Mouse (Mus musculus) CH12.LX (cell line): ENCODE results near the gene D6Ertd527e. TPM values are rescaled to one million over a fixed set of nuclear protein-coding genes. Genes with fewer than 3 reads are reported as not detected.

Source experiments
- DNase-seq: peaks from one replicate; pipeline ENCODE4 v3.0.0-alpha.2; 2013; ENCODE audit errors: extremely low read depth
- H3K27ac ChIP-seq: 2 replicates; pipeline ENCODE4 v1.5.1; 2012; ENCODE audit warnings: low read depth, mild to moderate bottlenecking, control low read depth, moderate library complexity; ENCODE audit not compliant: insufficient read depth
- H3K27me3 ChIP-seq: replicated peaks from 2 replicates; pipeline ENCODE3; 2012; ENCODE audit warnings: inconsistent platforms
- H3K36me3 ChIP-seq, 2 experiments: replicated peaks in 1 of 2; 2 replicates each; pipeline versions ENCODE3 to v1.6.1; 2012; ENCODE audit warnings: inconsistent platforms in 1 of 2, low read length in 1 of 2, mild to moderate bottlenecking in 1 of 2, mixed read lengths in 1 of 2, moderate library complexity in 1 of 2; ENCODE audit not compliant: control insufficient read depth in 1 of 2, insufficient read depth in 1 of 2
- H3K4me1 ChIP-seq, 2 experiments: 2 replicates each; pipeline ENCODE4 v1.6.1; 2012; ENCODE audit warnings: inconsistent platforms in 1 of 2, moderate library complexity in 1 of 2; ENCODE audit not compliant: insufficient read depth in 2 of 2, control insufficient read depth in 1 of 2
- H3K4me2 ChIP-seq: 2 replicates; pipeline ENCODE4 v1.6.1; 2012; ENCODE audit warnings: low read depth, mild to moderate bottlenecking, control low read depth; ENCODE audit not compliant: poor library complexity, insufficient read depth, severe bottlenecking
- H3K4me3 ChIP-seq, 3 experiments: fragments of 150-350 bp in 1 of 3; sonication (generic) in 1 of 3; replicated peaks in 1 of 3; 2 replicates each; pipeline versions ENCODE3 to v1.5.1; 2011 to 2012; ENCODE audit warnings: low read depth in 2 of 3, low read length in 2 of 3, mild to moderate bottlenecking in 2 of 3, moderate library complexity in 2 of 3, control low read depth in 1 of 3, improper control_type of control experiment in 1 of 3, inconsistent platforms in 1 of 3, mixed read lengths in 1 of 3; ENCODE audit not compliant: poor library complexity in 1 of 3
- H3K79me2 ChIP-seq: replicated peaks from 2 replicates; pipeline ENCODE4 v1.6.1; 2012; ENCODE audit warnings: mild to moderate bottlenecking, moderate library complexity; ENCODE audit not compliant: control insufficient read depth, poor library complexity, insufficient read depth, severe bottlenecking; ENCODE audit errors: extremely low read depth
- H3K9ac ChIP-seq: 2 replicates; pipeline ENCODE4 v1.6.1; 2012; ENCODE audit warnings: low read depth, mild to moderate bottlenecking, control low read depth, moderate library complexity; ENCODE audit not compliant: insufficient read depth
- H3K9me3 ChIP-seq: replicated peaks from 2 replicates; pipeline ENCODE3; 2012; ENCODE audit warnings: low read length, inconsistent platforms, mixed read lengths
- CHD2 ChIP-seq: IDR thresholded peaks from 2 replicates; pipeline ENCODE4 v1.6.1; 2011; ENCODE audit warnings: low read length, improper control_type of control experiment
- CTCF ChIP-seq, 2 experiments: IDR thresholded peaks in 1 of 2; conservative IDR thresholded peaks in 1 of 2; 2 replicates each; pipeline ENCODE4 v1.5.1; 2011 to 2012; ENCODE audit warnings: low read depth in 2 of 2, low read length in 2 of 2, improper control_type of control experiment in 1 of 2, inconsistent platforms in 1 of 2, mild to moderate bottlenecking in 1 of 2, moderate library complexity in 1 of 2
- E2F4 ChIP-seq: IDR thresholded peaks from 2 replicates; pipeline ENCODE4 v1.6.1; 2011; ENCODE audit warnings: low read depth, low read length, improper control_type of control experiment; ENCODE audit not compliant: insufficient replicate concordance
- ELF1 ChIP-seq: IDR thresholded peaks from 2 replicates; pipeline ENCODE4 v1.6.1; 2014; ENCODE audit warnings: low read depth, mild to moderate bottlenecking, inconsistent platforms, low read length, improper control_type of control experiment
- ETS1 ChIP-seq: conservative IDR thresholded peaks from 2 replicates; pipeline ENCODE4 v1.6.1; 2012; ENCODE audit warnings: low read depth, mild to moderate bottlenecking, inconsistent platforms, low read length, improper control_type of control experiment, moderate library complexity
- HCFC1 ChIP-seq: IDR thresholded peaks from 2 replicates; pipeline ENCODE4 v1.6.1; 2012; ENCODE audit warnings: low read depth, mild to moderate bottlenecking, inconsistent platforms, low read length, improper control_type of control experiment
- IRF4 ChIP-seq: IDR thresholded peaks from 2 replicates; pipeline ENCODE4 v1.6.1; 2014; ENCODE audit warnings: low read depth, mild to moderate bottlenecking, inconsistent platforms, low read length, improper control_type of control experiment
- JUN ChIP-seq: IDR thresholded peaks from 2 replicates; pipeline ENCODE4 v1.6.1; 2011; ENCODE audit warnings: low read depth, mild to moderate bottlenecking, low read length, improper control_type of control experiment, moderate library complexity; ENCODE audit not compliant: insufficient read depth
- JUND ChIP-seq: conservative IDR thresholded peaks from 2 replicates; pipeline ENCODE4 v1.6.1; 2011; ENCODE audit warnings: low read depth, low read length, improper control_type of control experiment
- KAT2A ChIP-seq: IDR thresholded peaks from 2 replicates; pipeline ENCODE4 v1.6.1; 2012; ENCODE audit warnings: low read length, improper control_type of control experiment, inconsistent platforms; ENCODE audit not compliant: insufficient replicate concordance
- MAX ChIP-seq: IDR thresholded peaks from 2 replicates; pipeline ENCODE4 v1.6.1; 2011; ENCODE audit warnings: low read length, improper control_type of control experiment
- MAZ ChIP-seq: IDR thresholded peaks from 2 replicates; pipeline ENCODE4 v1.6.1; 2012; ENCODE audit warnings: low read depth, mild to moderate bottlenecking, inconsistent platforms, low read length, improper control_type of control experiment, moderate library complexity
- MEF2A ChIP-seq: IDR thresholded peaks from 2 replicates; pipeline ENCODE4 v1.6.1; 2014; ENCODE audit warnings: low read depth, mild to moderate bottlenecking, inconsistent platforms, low read length, improper control_type of control experiment, borderline replicate concordance
- MYC ChIP-seq: IDR thresholded peaks from 2 replicates; pipeline ENCODE4 v1.6.1; 2011; ENCODE audit warnings: low read depth, mild to moderate bottlenecking, improper control_type of control experiment, low read length
- NELFE ChIP-seq: IDR thresholded peaks from 2 replicates; pipeline ENCODE4 v1.6.1; 2011; ENCODE audit warnings: low read depth, low read length, improper control_type of control experiment
- NRF1 ChIP-seq: IDR thresholded peaks from 2 replicates; pipeline ENCODE4 v1.6.1; 2014; ENCODE audit warnings: low read depth, mild to moderate bottlenecking, inconsistent platforms, low read length, improper control_type of control experiment, moderate library complexity
- POLR2A ChIP-seq: IDR thresholded peaks from 2 replicates; pipeline ENCODE4 v1.6.1; 2011; ENCODE audit warnings: low read depth, mild to moderate bottlenecking, improper control_type of control experiment, low read length
- POLR2AphosphoS2 ChIP-seq: IDR thresholded peaks from 2 replicates; pipeline ENCODE4 v1.6.1; 2011; ENCODE audit warnings: low read depth, low read length, improper control_type of control experiment
- RAD21 ChIP-seq: IDR thresholded peaks from 2 replicates; pipeline ENCODE4 v1.6.1; 2011; ENCODE audit warnings: low read depth, mild to moderate bottlenecking, low read length, improper control_type of control experiment, moderate library complexity
- RCOR1 ChIP-seq: conservative IDR thresholded peaks from 2 replicates; pipeline ENCODE4 v1.6.1; 2012; ENCODE audit warnings: low read depth, mild to moderate bottlenecking, inconsistent platforms, low read length, improper control_type of control experiment
- SIN3A ChIP-seq: IDR thresholded peaks from 2 replicates; pipeline ENCODE4 v1.6.1; 2012; ENCODE audit warnings: low read length, improper control_type of control experiment, inconsistent platforms
- TBP ChIP-seq: conservative IDR thresholded peaks from 2 replicates; pipeline ENCODE4 v1.6.1; 2011; ENCODE audit warnings: low read depth, low read length, improper control_type of control experiment
- TCF12 ChIP-seq: IDR thresholded peaks from 2 replicates; pipeline ENCODE4 v1.6.1; 2014; ENCODE audit warnings: low read depth, mild to moderate bottlenecking, inconsistent platforms, low read length, improper control_type of control experiment
- UBTF ChIP-seq: IDR thresholded peaks from 2 replicates; pipeline ENCODE4 v1.6.1; 2012; ENCODE audit warnings: low read depth, mild to moderate bottlenecking, inconsistent platforms, low read length, improper control_type of control experiment, moderate library complexity
- USF1 ChIP-seq: IDR thresholded peaks from 2 replicates; pipeline ENCODE4 v1.6.1; 2014; ENCODE audit warnings: low read depth, mild to moderate bottlenecking, inconsistent platforms, low read length, improper control_type of control experiment
- USF2 ChIP-seq: conservative IDR thresholded peaks from 2 replicates; pipeline ENCODE4 v1.6.1; 2011; ENCODE audit warnings: low read depth, low read length, improper control_type of control experiment
- ZC3H11A ChIP-seq: IDR thresholded peaks from 2 replicates; pipeline ENCODE4 v1.6.1; 2012; ENCODE audit warnings: low read depth, mild to moderate bottlenecking, inconsistent platforms, low read length, improper control_type of control experiment
- ZKSCAN1 ChIP-seq: IDR thresholded peaks from 2 replicates; pipeline ENCODE4 v1.6.1; 2012; ENCODE audit warnings: low read depth, inconsistent platforms, low read length, improper control_type of control experiment, borderline replicate concordance
- ZMIZ1 ChIP-seq: IDR thresholded peaks from 2 replicates; pipeline ENCODE4 v1.6.1; 2012; ENCODE audit warnings: low read depth, mild to moderate bottlenecking, inconsistent platforms, low read length, improper control_type of control experiment
- ZNF384 ChIP-seq: IDR thresholded peaks from 2 replicates; pipeline ENCODE4 v1.6.1; 2012; ENCODE audit warnings: low read depth, low read length, improper control_type of control experiment, inconsistent platforms
- dilution Hi-C: fragments of 300-500 bp; cut with MboI; formaldehyde crosslinking; loops from 2 replicates; pipeline ENCODE4 v1.14.3; 2020; ENCODE audit warnings: low sequenced_read_pairs; ENCODE audit not compliant: extremely low pct_unique_long_range_greater_than_20kb, extremely low pct_ligation_motif_present
- in situ Hi-C: fragments of 300-500 bp; cut with MboI; formaldehyde crosslinking; loops from 3 replicates; pipeline ENCODE4 v1.14.3; 2019; ENCODE audit warnings: low sequenced_read_pairs, low pct_ligation_motif_present, low pct_unique_long_range_greater_than_20kb, mixed read lengths
- polyA plus RNA-seq: library from polyadenylated mRNA; unstranded; fragments of >175 nt; gene quantifications from 2 replicates; pipeline ENCODE4 v1.2.1, GENCODE M21; 2012; ENCODE audit warnings: low read depth; ENCODE audit not compliant: insufficient read length
- total RNA-seq, 2 experiments: library from RNA; depleted of rRNA; stranded (reverse); fragments of 300-350 nt in 1 of 2; fragments of >200 nt in 1 of 2; gene quantifications; 2 replicates each; pipeline ENCODE4 v1.2.3; 2012 to 2014

D6Ertd527e gene
- total and polyA plus RNA-seq, 3 experiments, result 0.10 to 0.34 TPM; not detected in 1

DNA sequence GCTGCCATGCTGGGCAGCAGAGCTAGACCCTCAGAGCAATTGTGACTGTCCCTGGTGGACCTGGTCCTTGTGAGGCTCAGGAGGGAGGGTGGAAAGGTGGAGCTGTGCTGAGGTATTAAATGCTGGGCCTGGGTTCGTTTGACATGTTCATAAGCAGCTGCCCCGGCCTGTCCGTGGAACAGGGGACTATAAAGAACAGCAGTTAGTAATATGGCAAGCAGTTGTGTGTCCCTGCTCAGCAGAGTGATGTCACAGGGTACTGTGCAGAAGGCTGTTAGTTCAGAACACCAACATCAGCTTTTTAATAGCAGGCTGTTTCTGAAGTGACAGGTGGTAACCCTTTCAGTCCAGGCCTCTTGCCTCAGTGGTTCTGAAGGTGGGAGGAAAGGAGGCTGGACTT lies 13.7 kb upstream of the D6Ertd527e start:
- H3K36me3 ChIP-seq, result peaks cover 34 to 51% of the 10 kb centered on the region in 2 experiments
- no peak for DNase-seq
- no peak overlapping the region for H3K4me2 ChIP-seq
- H3K27ac ChIP-seq, result no peak overlapping the region
- H3K9me3 ChIP-seq, result no peaks in the 10 kb centered on the region
- in situ Hi-C loops, result no loop called here
- no peak for TF ChIP-seq ZKSCAN1
- TF ChIP-seq USF1, result no peak
- no peak for TF ChIP-seq MAZ
- TF ChIP-seq MEF2A, result no peak
- no peak for TF ChIP-seq TBP
- no peak for TF ChIP-seq ELF1
- no peak for TF ChIP-seq NELFE
- TF ChIP-seq POLR2AphosphoS2, result no peak
- TF ChIP-seq CTCF (conservative IDR thresholded peaks at IDR 0.05 in 1 of 2, IDR thresholded peaks at IDR 0.05 in 1 of 2; ENCODE audit: low read depth in 2 of 2, low read length in 2 of 2), result no peak
- no peak for TF ChIP-seq ZC3H11A
- TF ChIP-seq JUN, result no peak
- no peak for TF ChIP-seq ZMIZ1
- no peak for TF ChIP-seq POLR2A
- TF ChIP-seq JUND, result no peak
- TF ChIP-seq SIN3A, result no peak
- TF ChIP-seq KAT2A, result no peak
- no peak for TF ChIP-seq HCFC1
- TF ChIP-seq RAD21, result no peak
- TF ChIP-seq MYC, result no peak
- no peak for TF ChIP-seq E2F4
- dilution Hi-C loops, result no loop called here
- H3K4me1 ChIP-seq, result peaks cover 0 to 47% of the 10 kb centered on the region in 2 experiments; a peak in 2 of 4 replicates
- H3K79me2 ChIP-seq, result no peaks in the 10 kb centered on the region
- no peak overlapping the region for H3K9ac ChIP-seq
- no peak overlapping the region for H3K4me3 ChIP-seq
- no peaks in the 10 kb centered on the region for H3K27me3 ChIP-seq

DNA sequence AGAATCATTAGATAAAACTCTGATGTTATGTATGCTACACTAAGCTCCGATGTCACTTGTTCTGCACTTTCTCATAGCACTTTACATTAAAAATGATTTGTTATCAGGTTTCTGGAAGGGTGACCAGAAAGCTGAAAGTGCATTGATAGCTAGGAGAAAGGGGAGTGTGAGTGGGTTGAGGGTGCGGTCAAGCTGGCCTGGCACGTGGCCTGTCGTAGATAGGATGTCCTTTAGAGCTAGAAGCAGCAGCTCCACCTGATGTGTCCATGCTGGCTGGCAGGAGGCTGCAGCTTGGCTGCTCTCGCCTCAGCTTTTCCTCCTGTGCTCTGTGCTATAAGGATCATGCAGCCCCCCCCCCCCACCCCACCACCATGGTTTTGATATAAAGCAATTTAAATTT lies 12.1 kb upstream of the D6Ertd527e start:
- no peak for DNase-seq
- in situ Hi-C loops, result no loop called here
- H3K4me3 ChIP-seq, result no peak overlapping the region
- dilution Hi-C loops, result no loop called here
- no peak overlapping the region for H3K9ac ChIP-seq
- H3K79me2 ChIP-seq, result no peaks in the 10 kb centered on the region
- peaks cover 24 to 39% of the 10 kb centered on the region in 2 experiments for H3K36me3 ChIP-seq
- no peak for TF ChIP-seq CHD2
- no peak for TF ChIP-seq TCF12
- no peak for TF ChIP-seq USF2
- no peak for TF ChIP-seq MYC
- TF ChIP-seq ETS1, result no peak
- TF ChIP-seq JUN, result no peak
- TF ChIP-seq TBP, result no peak
- TF ChIP-seq MAX, result no peak
- TF ChIP-seq MEF2A, result no peak
- no peak for TF ChIP-seq JUND
- no peak for TF ChIP-seq NRF1
- no peak for TF ChIP-seq RCOR1
- no peak for TF ChIP-seq UBTF
- TF ChIP-seq IRF4, result no peak
- TF ChIP-seq ZC3H11A, result no peak
- TF ChIP-seq ZNF384, result no peak
- TF ChIP-seq, all 38 proteins: peak for 0
- Histone ChIP-seq H3K27me3 (no peaks in the 10 kb centered on the region), H3K9me3 (no peaks in the 10 kb centered on the region), H3K4me1 (peaks cover 0 to 47% of the 10 kb centered on the region in 2 experiments; a peak in 2 of 4 replicates), H3K4me2 (no peak overlapping the region), H3K27ac (no peak overlapping the region)
